Mouse (Mus musculus): ENCODE data around the gene Frem3. TPM values are rescaled to one million over a fixed set of nuclear protein-coding genes. Genes with fewer than 3 reads are reported as not detected.
"Not testable (repeated sequence)": the region's sequence is repeated elsewhere in the genome, so short reads cannot be mapped to it uniquely, and the experiment has no call there.

Frem3 gene
- polyA plus RNA-seq, 1 experiment from 2014 or later: 0.05 TPM

GRCm38 (mm10) chr8:80732326-80732725, 121.4 kb downstream of the Frem3 start:
- no peak overlapping the region for H3K27ac ChIP-seq
- no peak overlapping the region for H3K4me2 ChIP-seq
- ATAC-seq (ENCODE audit: insufficient number of reproducible peaks, low FRiP score, low TSS enrichment, low read depth): no peak
- no peak overlapping the region for H3K4me3 ChIP-seq
- H3K27me3 ChIP-seq: no peaks in the 10 kb centered on the region
- H3K9me3 ChIP-seq: no peaks in the 10 kb centered on the region
- peaks cover 48% of the 10 kb centered on the region for H3K36me3 ChIP-seq
- H3K9ac ChIP-seq: no peak overlapping the region
- no peaks in the 10 kb centered on the region for H3K4me1 ChIP-seq

DNA sequence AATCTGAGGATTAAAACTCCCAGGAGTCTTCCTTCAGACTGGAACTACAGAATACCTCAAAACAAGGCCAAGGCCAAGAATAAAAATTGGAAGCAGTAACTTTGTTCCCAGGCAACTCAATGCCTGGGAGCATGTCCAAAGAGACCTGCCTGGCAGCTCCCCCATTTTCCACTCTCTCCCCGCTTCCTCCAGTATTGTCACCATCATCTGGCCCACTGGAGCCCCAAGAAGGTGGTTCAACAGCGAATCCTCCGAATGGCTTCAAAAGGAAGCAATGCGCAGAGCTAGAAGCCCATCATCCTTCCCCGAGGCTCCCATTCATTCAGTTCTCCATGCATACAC, 127.1 kb downstream of the Frem3 start:
- peak overlapping the region; percentile 95 for H3K4me3 ChIP-seq
- no peak for ATAC-seq (ENCODE audit: insufficient number of reproducible peaks, low FRiP score, low TSS enrichment, low read depth)

GRCm38 (mm10) chr8:80738388-80739154, 127.7 kb downstream of the Frem3 start:
- Histone ChIP-seq H3K9me3 (no peaks in the 10 kb centered on the region), H3K27ac (peak overlapping the region; percentile 99), H3K4me1 (peaks cover 12% of the 10 kb centered on the region), H3K4me3 (peak overlapping the region; percentile 95), H3K4me2 (peak overlapping the region; percentile 87), H3K27me3 (no peaks in the 10 kb centered on the region), H3K9ac (peak overlapping the region; percentile 94), H3K36me3 (peaks cover 14% of the 10 kb centered on the region; the same call in 1 of the 2 replicates)
- WGBS: under 1% methylated on average over 76 of the region's 84 CpGs
- ATAC-seq (ENCODE audit: insufficient number of reproducible peaks, low FRiP score, low TSS enrichment, low read depth): peak; percentile 46; the same call in 1 of the 2 replicates

More for the DNA sequence above, 127.1 kb downstream of the Frem3 start:
- 0% methylated on average over 5 of the region's 5 CpGs for WGBS
- Histone ChIP-seq H3K27me3 (no peaks in the 10 kb centered on the region), H3K4me1 (peaks cover 12% of the 10 kb centered on the region), H3K9ac (peak overlapping the region; percentile 94), H3K36me3 (peaks cover 17% of the 10 kb centered on the region), H3K27ac (peak overlapping the region; percentile 99), H3K4me2 (peak overlapping the region; percentile 87), H3K9me3 (no peaks in the 10 kb centered on the region)

DNA sequence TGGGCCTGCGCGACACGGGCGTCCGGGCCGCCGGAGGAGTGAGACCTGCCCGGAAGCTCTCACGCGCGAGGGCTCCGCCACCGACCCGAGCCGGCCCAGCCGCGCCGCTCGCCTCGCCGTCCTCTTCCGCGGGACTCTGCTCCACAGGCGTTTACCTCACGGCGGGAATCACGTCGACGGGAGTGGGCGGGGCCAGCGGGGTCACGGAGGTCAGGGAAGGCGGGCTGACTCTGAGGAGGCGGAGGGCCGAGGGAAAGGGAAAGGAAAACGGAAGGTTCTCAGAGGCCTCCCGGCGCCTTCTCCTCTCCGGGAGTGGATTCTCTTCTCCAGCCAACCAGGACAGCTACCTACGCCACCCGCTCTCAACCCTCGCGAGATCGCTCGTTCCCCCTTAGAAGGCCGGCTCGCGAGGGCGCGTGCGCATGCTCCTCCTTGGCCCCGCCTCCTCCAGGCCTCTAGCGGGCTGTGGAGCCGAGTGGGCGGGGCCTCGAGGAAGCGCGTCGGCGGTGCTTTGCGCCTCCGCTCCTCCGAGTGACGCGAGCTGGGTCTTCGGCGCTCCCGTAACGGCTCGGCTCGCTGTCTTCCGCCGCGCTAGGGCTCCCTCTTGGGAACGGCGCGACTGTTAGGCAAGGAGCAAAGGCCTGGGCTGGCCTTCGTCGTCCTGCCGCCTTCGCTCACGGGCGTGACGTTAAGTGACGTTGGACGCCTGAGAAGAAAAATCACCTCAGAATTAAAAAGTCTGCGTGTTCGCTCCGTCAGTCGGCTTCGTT, 128.5 kb downstream of the Frem3 start, which contains the start of gene Smarca5:
Gene Smarca5 (minus strand): TSS at position 343 of the 770 bp plus-strand sequence.
- H3K27me3 ChIP-seq, H3K9me3 ChIP-seq: not testable (repeated sequence)
- H3K4me1 ChIP-seq: peaks cover 12% of the 10 kb centered on the region
- peaks cover 11% of the 10 kb centered on the region; the same call in 1 of the 2 replicates for H3K36me3 ChIP-seq
- H3K4me3 ChIP-seq: peak within 1 kb of the TSS; percentile 95
- H3K4me2 ChIP-seq: peak within 1 kb of the TSS; percentile 87
- peak within 1 kb of the TSS; percentile 94 for H3K9ac ChIP-seq
- H3K27ac ChIP-seq: peak within 1 kb of the TSS; percentile 99
- WGBS: under 1% methylated on average over 87 of the region's 91 CpGs
- ATAC-seq (ENCODE audit: insufficient number of reproducible peaks, low FRiP score, low TSS enrichment, low read depth): peak; percentile 90

GRCm38 (mm10) chr8:80739932-80740331, 129.1 kb downstream of the Frem3 start:
- Histone ChIP-seq H3K4me1 (peaks cover 12% of the 10 kb centered on the region), H3K27me3 (no peaks in the 10 kb centered on the region), H3K4me3 (peak overlapping the region; percentile 95), H3K9ac (peak overlapping the region; percentile 44), H3K36me3 (peaks cover 9% of the 10 kb centered on the region; the same call in 1 of the 2 replicates), H3K9me3 (no peaks in the 10 kb centered on the region), H3K27ac (peak overlapping the region; percentile 94), H3K4me2 (peak overlapping the region; percentile 55)
- ATAC-seq (ENCODE audit: insufficient number of reproducible peaks, low FRiP score, low TSS enrichment, low read depth): no peak
- 12% methylated on average over 14 of the region's 14 CpGs for WGBS

Other genes with a start within 250 kb of the Frem3 start
- 5.7 and 9.4 TPM in 2 replicates for gene Gypa, start 117.3 kb upstream of the Frem3 start, polyA plus RNA-seq (2015; fragmentation: Nextera tagmentation; extraction: Ambion mirVana)
- gene Smarca5, start 128.4 kb downstream of the Frem3 start, polyA plus RNA-seq (2015; fragmentation: Nextera tagmentation; extraction: Ambion mirVana): 50.3 and 63.6 TPM in 2 replicates